Mouse (Mus musculus) spleen, postnatal 36 days (tissue): ENCODE results near the gene Slc11a2.

Experiments
- DNase-seq, 2 experiments: peaks; one replicate each; pipeline ENCODE4 v3.0.0; 2022; ENCODE audit warnings: low spot score in 2 of 2, mixed read lengths in 1 of 2

The Slc11a2 gene

GRCm38 (mm10) chr15:100424396-100425122, at the start of gene Slc11a2:
Gene Slc11a2 (minus strand): TSS chr15:100425072.
- DNase-seq = no peak

- DNase-seq = no peak
Measured at GRCm38 (mm10) chr15:100473926-100474503, 49.1 kb upstream of the Slc11a2 start.

GRCm38 (mm10) chr15:100470037-100470436, 45.2 kb upstream of the Slc11a2 start:
- no peak for DNase-seq

- no peak for DNase-seq
Measured at GRCm38 (mm10) chr15:100469189-100469545, 44.3 kb upstream of the Slc11a2 start.

GRCm38 (mm10) chr15:100468295-100469188, 43.7 kb upstream of the Slc11a2 start, which contains the start of gene Letmd1:
Gene Letmd1 (plus strand): TSS chr15:100469023.
- peak; percentile 86 to 89 for DNase-seq

GRCm38 (mm10) chr15:100467738-100468137, 42.9 kb upstream of the Slc11a2 start:
- DNase-seq = no peak

- DNase-seq = no peak
Measured at GRCm38 (mm10) chr15:100465432-100465831, 40.6 kb upstream of the Slc11a2 start.

GRCm38 (mm10) chr15:100463712-100464111, 38.8 kb upstream of the Slc11a2 start:
- DNase-seq = peak; percentile 40 to 56

- DNase-seq = no peak
Measured at GRCm38 (mm10) chr15:100462086-100462485, 37.2 kb upstream of the Slc11a2 start.

GRCm38 (mm10) chr15:100461646-100462045, 36.8 kb upstream of the Slc11a2 start:
- no peak for DNase-seq

GRCm38 (mm10) chr15:100460942-100461341, 36.1 kb upstream of the Slc11a2 start:
- peak; percentile 39 to 43 for DNase-seq

- DNase-seq = peak; percentile 33 to 51
Measured at GRCm38 (mm10) chr15:100458055-100458454, 33.2 kb upstream of the Slc11a2 start.

GRCm38 (mm10) chr15:100457340-100457739, 32.5 kb upstream of the Slc11a2 start:
- peak; percentile 48 to 59 for DNase-seq

GRCm38 (mm10) chr15:100456356-100456991, 31.6 kb upstream of the Slc11a2 start:
- no peak for DNase-seq

GRCm38 (mm10) chr15:100452486-100452885, 27.6 kb upstream of the Slc11a2 start:
- no peak for DNase-seq

- DNase-seq = no peak
Measured at GRCm38 (mm10) chr15:100451245-100451644, 26.4 kb upstream of the Slc11a2 start.

- no peak for DNase-seq
Measured at GRCm38 (mm10) chr15:100449495-100449894, 24.6 kb upstream of the Slc11a2 start.

GRCm38 (mm10) chr15:100448572-100448971, 23.7 kb upstream of the Slc11a2 start:
- no peak for DNase-seq

- DNase-seq = no peak
Measured at GRCm38 (mm10) chr15:100446887-100447286, 22.0 kb upstream of the Slc11a2 start.

- peak; percentile 89 to 91 for DNase-seq
Measured at GRCm38 (mm10) chr15:100443126-100443922, 18.5 kb upstream of the Slc11a2 start.

GRCm38 (mm10) chr15:100436518-100436917, 11.6 kb upstream of the Slc11a2 start:
- DNase-seq = no peak
